Mouse (Mus musculus): Measurements from ENCODE around the gene Btbd35f21. TPM values are rescaled to one million over a fixed set of nuclear protein-coding genes. Genes with fewer than 3 reads are reported as not detected.
"Not testable (repeated sequence)": the region's sequence is repeated elsewhere in the genome, so short reads cannot be mapped to it uniquely, and the experiment has no call there.

Gene Btbd35f21
- polyA plus RNA-seq (2012; rRNA removed) = not detected in 2 replicates

GRCm38 (mm10) chrX:32725809-32726208 lies at the start of gene Btbd35f21:
Gene Btbd35f21, plus strand, starts transcription at chrX:32726109.
- not testable (repeated sequence) for H3K27me3 ChIP-seq (ENCODE audit: control insufficient read depth, insufficient read depth, low read length); H3K27ac ChIP-seq (ENCODE audit: insufficient read depth, low read length); DNase-seq (ENCODE audit: low read depth in 1 of 2, low spot score in 2 of 2); H3K36me3 ChIP-seq (ENCODE audit: control insufficient read depth, insufficient read depth, low read length); H3K4me3 ChIP-seq (ENCODE audit: extremely low read depth, insufficient read depth, insufficient read length); H3K4me1 ChIP-seq (ENCODE audit: control insufficient read depth, insufficient read depth, insufficient read length)
- no CpG with 5 or more reads among the region's 2 CpGs for WGBS

Other genes starting within 250 kb of the Btbd35f21 start
- not detected in 2 replicates for gene Btbd35f1, start 166.1 kb upstream of the Btbd35f21 start, polyA plus RNA-seq (2012; rRNA removed)
- gene Gm5926, start 75.4 kb upstream of the Btbd35f21 start, polyA plus RNA-seq (2012; rRNA removed) = not detected in 2 replicates
- not detected in 2 replicates for gene Btbd35f30, start 168.5 kb downstream of the Btbd35f21 start, polyA plus RNA-seq (2012; rRNA removed)
- gene Gm21789, start 215.7 kb downstream of the Btbd35f21 start, polyA plus RNA-seq (2012; rRNA removed) = not detected in 2 replicates
- not detected in 2 replicates for gene Btbd35f5, start 247.8 kb downstream of the Btbd35f21 start, polyA plus RNA-seq (2012; rRNA removed)